Mouse (Mus musculus) CH12.LX (cell line): ENCODE results near the gene Il12rb1. TPM values are rescaled to one million over a fixed set of nuclear protein-coding genes. Genes with fewer than 3 reads are reported as not detected.

Source experiments
- DNase-seq: peaks from one replicate; pipeline ENCODE4 v3.0.0-alpha.2; 2013; ENCODE audit errors: extremely low read depth
- H3K27ac ChIP-seq: 2 replicates; pipeline ENCODE4 v1.5.1; 2012; ENCODE audit warnings: low read depth, mild to moderate bottlenecking, control low read depth, moderate library complexity; ENCODE audit not compliant: insufficient read depth
- H3K27me3 ChIP-seq: replicated peaks from 2 replicates; pipeline ENCODE3; 2012; ENCODE audit warnings: inconsistent platforms
- H3K36me3 ChIP-seq, 2 experiments: replicated peaks in 1 of 2; 2 replicates each; pipeline versions ENCODE3 to v1.6.1; 2012; ENCODE audit warnings: inconsistent platforms in 1 of 2, low read length in 1 of 2, mild to moderate bottlenecking in 1 of 2, mixed read lengths in 1 of 2, moderate library complexity in 1 of 2; ENCODE audit not compliant: control insufficient read depth in 1 of 2, insufficient read depth in 1 of 2
- H3K4me1 ChIP-seq, 2 experiments: 2 replicates each; pipeline ENCODE4 v1.6.1; 2012; ENCODE audit warnings: inconsistent platforms in 1 of 2, moderate library complexity in 1 of 2; ENCODE audit not compliant: insufficient read depth in 2 of 2, control insufficient read depth in 1 of 2
- H3K4me2 ChIP-seq: 2 replicates; pipeline ENCODE4 v1.6.1; 2012; ENCODE audit warnings: low read depth, mild to moderate bottlenecking, control low read depth; ENCODE audit not compliant: poor library complexity, insufficient read depth, severe bottlenecking
- H3K4me3 ChIP-seq, 3 experiments: fragments of 150-350 bp in 1 of 3; sonication (generic) in 1 of 3; replicated peaks in 1 of 3; 2 replicates each; pipeline versions ENCODE3 to v1.5.1; 2011 to 2012; ENCODE audit warnings: low read depth in 2 of 3, low read length in 2 of 3, mild to moderate bottlenecking in 2 of 3, moderate library complexity in 2 of 3, control low read depth in 1 of 3, improper control_type of control experiment in 1 of 3, inconsistent platforms in 1 of 3, mixed read lengths in 1 of 3; ENCODE audit not compliant: poor library complexity in 1 of 3
- H3K79me2 ChIP-seq: replicated peaks from 2 replicates; pipeline ENCODE4 v1.6.1; 2012; ENCODE audit warnings: mild to moderate bottlenecking, moderate library complexity; ENCODE audit not compliant: control insufficient read depth, poor library complexity, insufficient read depth, severe bottlenecking; ENCODE audit errors: extremely low read depth
- H3K9ac ChIP-seq: 2 replicates; pipeline ENCODE4 v1.6.1; 2012; ENCODE audit warnings: low read depth, mild to moderate bottlenecking, control low read depth, moderate library complexity; ENCODE audit not compliant: insufficient read depth
- H3K9me3 ChIP-seq: replicated peaks from 2 replicates; pipeline ENCODE3; 2012; ENCODE audit warnings: low read length, inconsistent platforms, mixed read lengths
- BHLHE40 ChIP-seq: IDR thresholded peaks from 2 replicates; pipeline ENCODE4 v1.6.1; 2011; ENCODE audit warnings: mild to moderate bottlenecking, low read depth, low read length, improper control_type of control experiment
- CHD1 ChIP-seq: IDR thresholded peaks from 2 replicates; pipeline ENCODE4 v1.6.1; 2012; ENCODE audit warnings: low read depth, low read length, improper control_type of control experiment, inconsistent platforms
- CTCF ChIP-seq, 2 experiments: IDR thresholded peaks in 1 of 2; conservative IDR thresholded peaks in 1 of 2; 2 replicates each; pipeline ENCODE4 v1.5.1; 2011 to 2012; ENCODE audit warnings: low read depth in 2 of 2, low read length in 2 of 2, improper control_type of control experiment in 1 of 2, inconsistent platforms in 1 of 2, mild to moderate bottlenecking in 1 of 2, moderate library complexity in 1 of 2
- ELF1 ChIP-seq: IDR thresholded peaks from 2 replicates; pipeline ENCODE4 v1.6.1; 2014; ENCODE audit warnings: low read depth, mild to moderate bottlenecking, inconsistent platforms, low read length, improper control_type of control experiment
- EP300 ChIP-seq: IDR thresholded peaks from 2 replicates; pipeline ENCODE4 v1.6.1; 2011; ENCODE audit warnings: low read length, improper control_type of control experiment
- JUN ChIP-seq: IDR thresholded peaks from 2 replicates; pipeline ENCODE4 v1.6.1; 2011; ENCODE audit warnings: low read depth, mild to moderate bottlenecking, low read length, improper control_type of control experiment, moderate library complexity; ENCODE audit not compliant: insufficient read depth
- KAT2A ChIP-seq: IDR thresholded peaks from 2 replicates; pipeline ENCODE4 v1.6.1; 2012; ENCODE audit warnings: low read length, improper control_type of control experiment, inconsistent platforms; ENCODE audit not compliant: insufficient replicate concordance
- MAX ChIP-seq: IDR thresholded peaks from 2 replicates; pipeline ENCODE4 v1.6.1; 2011; ENCODE audit warnings: low read length, improper control_type of control experiment
- MEF2A ChIP-seq: IDR thresholded peaks from 2 replicates; pipeline ENCODE4 v1.6.1; 2014; ENCODE audit warnings: low read depth, mild to moderate bottlenecking, inconsistent platforms, low read length, improper control_type of control experiment, borderline replicate concordance
- MXI1 ChIP-seq: IDR thresholded peaks from 2 replicates; pipeline ENCODE4 v1.6.1; 2011; ENCODE audit warnings: mild to moderate bottlenecking, low read depth, low read length, improper control_type of control experiment
- MYC ChIP-seq: IDR thresholded peaks from 2 replicates; pipeline ENCODE4 v1.6.1; 2011; ENCODE audit warnings: low read depth, mild to moderate bottlenecking, improper control_type of control experiment, low read length
- NELFE ChIP-seq: IDR thresholded peaks from 2 replicates; pipeline ENCODE4 v1.6.1; 2011; ENCODE audit warnings: low read depth, low read length, improper control_type of control experiment
- PAX5 ChIP-seq: IDR thresholded peaks from 2 replicates; pipeline ENCODE4 v1.6.1; 2012; ENCODE audit warnings: low read length, inconsistent platforms, mixed read lengths
- POLR2A ChIP-seq: IDR thresholded peaks from 2 replicates; pipeline ENCODE4 v1.6.1; 2011; ENCODE audit warnings: low read depth, mild to moderate bottlenecking, improper control_type of control experiment, low read length
- POLR2AphosphoS2 ChIP-seq: IDR thresholded peaks from 2 replicates; pipeline ENCODE4 v1.6.1; 2011; ENCODE audit warnings: low read depth, low read length, improper control_type of control experiment
- RCOR1 ChIP-seq: conservative IDR thresholded peaks from 2 replicates; pipeline ENCODE4 v1.6.1; 2012; ENCODE audit warnings: low read depth, mild to moderate bottlenecking, inconsistent platforms, low read length, improper control_type of control experiment
- SIN3A ChIP-seq: IDR thresholded peaks from 2 replicates; pipeline ENCODE4 v1.6.1; 2012; ENCODE audit warnings: low read length, improper control_type of control experiment, inconsistent platforms
- TBP ChIP-seq: conservative IDR thresholded peaks from 2 replicates; pipeline ENCODE4 v1.6.1; 2011; ENCODE audit warnings: low read depth, low read length, improper control_type of control experiment
- TCF12 ChIP-seq: IDR thresholded peaks from 2 replicates; pipeline ENCODE4 v1.6.1; 2014; ENCODE audit warnings: low read depth, mild to moderate bottlenecking, inconsistent platforms, low read length, improper control_type of control experiment
- USF2 ChIP-seq: conservative IDR thresholded peaks from 2 replicates; pipeline ENCODE4 v1.6.1; 2011; ENCODE audit warnings: low read depth, low read length, improper control_type of control experiment
- ZKSCAN1 ChIP-seq: IDR thresholded peaks from 2 replicates; pipeline ENCODE4 v1.6.1; 2012; ENCODE audit warnings: low read depth, inconsistent platforms, low read length, improper control_type of control experiment, borderline replicate concordance
- ZMIZ1 ChIP-seq: IDR thresholded peaks from 2 replicates; pipeline ENCODE4 v1.6.1; 2012; ENCODE audit warnings: low read depth, mild to moderate bottlenecking, inconsistent platforms, low read length, improper control_type of control experiment
- ZNF384 ChIP-seq: IDR thresholded peaks from 2 replicates; pipeline ENCODE4 v1.6.1; 2012; ENCODE audit warnings: low read depth, low read length, improper control_type of control experiment, inconsistent platforms
- dilution Hi-C: fragments of 300-500 bp; cut with MboI; formaldehyde crosslinking; loops from 2 replicates; pipeline ENCODE4 v1.14.3; 2020; ENCODE audit warnings: low sequenced_read_pairs; ENCODE audit not compliant: extremely low pct_unique_long_range_greater_than_20kb, extremely low pct_ligation_motif_present
- in situ Hi-C: fragments of 300-500 bp; cut with MboI; formaldehyde crosslinking; loops from 3 replicates; pipeline ENCODE4 v1.14.3; 2019; ENCODE audit warnings: low sequenced_read_pairs, low pct_ligation_motif_present, low pct_unique_long_range_greater_than_20kb, mixed read lengths
- polyA plus RNA-seq: library from polyadenylated mRNA; unstranded; fragments of >175 nt; gene quantifications from 2 replicates; pipeline ENCODE4 v1.2.1, GENCODE M21; 2012; ENCODE audit warnings: low read depth; ENCODE audit not compliant: insufficient read length
- total RNA-seq, 2 experiments: library from RNA; depleted of rRNA; stranded (reverse); fragments of 300-350 nt in 1 of 2; fragments of >200 nt in 1 of 2; gene quantifications; 2 replicates each; pipeline ENCODE4 v1.2.3; 2012 to 2014

Il12rb1 gene
- total and polyA plus RNA-seq, 3 experiments, result 4.5 to 23.2 (median 12.5) TPM

DNA sequence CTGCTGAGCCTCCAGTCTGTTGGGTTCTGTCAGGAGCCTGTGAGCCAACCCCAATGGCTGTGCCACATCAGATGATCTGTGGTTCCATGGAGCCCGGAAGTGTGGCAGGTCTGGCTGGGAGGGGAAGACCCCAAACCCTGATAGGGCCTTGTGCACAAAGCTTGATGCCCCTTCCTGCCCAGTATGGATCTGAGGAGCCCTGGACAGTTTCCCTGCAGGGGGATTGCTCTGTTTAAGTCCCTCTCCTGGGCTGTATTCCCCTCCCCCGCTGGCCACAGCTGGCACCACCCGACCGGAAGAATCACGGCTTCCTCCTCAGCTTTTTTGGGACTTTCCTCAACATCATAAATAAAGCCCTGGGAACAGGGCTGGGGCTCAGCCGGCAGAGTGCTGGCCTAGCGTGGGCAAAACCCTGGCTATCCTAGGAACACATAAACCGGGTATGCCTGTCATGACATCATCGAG lies 24.8 kb downstream of the Il12rb1 start (continued):
- TF ChIP-seq SIN3A (0 out of 2 replicates have a peak, but pooled peaks have one; percentile 35), MXI1 (no peak), TBP (no peak), ZKSCAN1 (no peak)

DNA sequence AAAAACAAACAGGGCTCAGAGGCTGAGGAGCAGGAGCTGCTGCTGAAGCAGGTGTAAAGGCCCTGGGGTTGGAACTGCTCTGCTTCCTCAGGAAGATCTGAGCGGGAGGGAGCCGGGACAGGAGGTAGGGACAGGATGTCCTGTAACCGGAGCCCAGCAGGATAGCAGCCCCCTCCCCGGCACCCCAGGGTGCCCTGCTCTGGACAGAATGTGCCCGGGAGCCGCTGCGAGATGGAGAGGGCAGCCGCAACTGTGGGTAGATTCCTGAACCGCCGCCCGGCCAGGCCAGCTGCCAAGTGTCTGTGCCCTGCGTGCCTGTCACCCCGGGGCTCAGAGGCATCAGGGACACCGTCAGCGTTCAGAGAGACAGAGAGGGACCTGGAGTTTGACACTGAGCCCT lies 25.3 kb downstream of the Il12rb1 start:
- H3K9me3 ChIP-seq, result no peaks in the 10 kb centered on the region
- no peak for DNase-seq
- in situ Hi-C loops, result no loop called here
- no peaks in the 10 kb centered on the region for H3K79me2 ChIP-seq
- no peak overlapping the region for H3K9ac ChIP-seq
- dilution Hi-C loops, result no loop called here
- peaks cover 14 to 23% of the 10 kb centered on the region in 2 experiments for H3K4me1 ChIP-seq
- peak overlapping the region in 1 of 3 experiments; percentile 17 for H3K4me3 ChIP-seq
- H3K27ac ChIP-seq, result no peak overlapping the region
- peaks cover 12 to 27% of the 10 kb centered on the region in 2 experiments for H3K36me3 ChIP-seq
- TF ChIP-seq BHLHE40, result no peak
- no peak for TF ChIP-seq USF2
- no peak for TF ChIP-seq EP300
- TF ChIP-seq TCF12, result no peak
- no peak for TF ChIP-seq ZNF384
- TF ChIP-seq ELF1, result no peak
- TF ChIP-seq POLR2A, result no peak
- no peak for TF ChIP-seq RCOR1
- TF ChIP-seq NELFE, result no peak
- TF ChIP-seq JUN, result no peak
- TF ChIP-seq CTCF (conservative IDR thresholded peaks at IDR 0.05 in 1 of 2, IDR thresholded peaks at IDR 0.05 in 1 of 2; ENCODE audit: low read depth in 2 of 2, low read length in 2 of 2), result no peak
- no peak for TF ChIP-seq PAX5
- no peak for TF ChIP-seq MAX
- no peak for TF ChIP-seq MEF2A
- no peak for TF ChIP-seq CHD1
- no peak for TF ChIP-seq POLR2AphosphoS2
- TF ChIP-seq KAT2A, result no peak
- no peak for TF ChIP-seq ZMIZ1
- no peak for TF ChIP-seq MYC
- no peak for TF ChIP-seq SIN3A
- H3K27me3 ChIP-seq, result no peaks in the 10 kb centered on the region
- no peak overlapping the region for H3K4me2 ChIP-seq
